Mouse (Mus musculus) midbrain, postnatal 0 days (tissue): ENCODE measurements at regions not wholly inside any gene's neighbourhood (a gene's known extent, or its start where the extent isn't known, plus 50 kb on each side); places are given as distances from the start of the nearest gene placed in this dataset.

ENCODE experiments used
- ATAC-seq: fragments of 200-750 bp; cut with Nextera tagmentation; 2 replicates; pipeline ENCODE4 v1.8.0; 2017; ENCODE audit warnings: moderate number of reproducible peaks, mild to moderate bottlenecking, moderate TSS enrichment, moderate library complexity; ENCODE audit not compliant: low FRiP score
- DNase-seq: peaks from one replicate; pipeline ENCODE4 v3.0.0-alpha.2; 2015; ENCODE audit warnings: low spot score
- H3K27ac ChIP-seq: fragments of 300-500 bp; sonication (generic); 2 replicates; pipeline ENCODE4 v1.5.1; 2014; ENCODE audit warnings: low read depth, mild to moderate bottlenecking, low read length, mixed read lengths
- H3K27me3 ChIP-seq: fragments of 300-500 bp; sonication (generic); 2 replicates; pipeline ENCODE4 v1.6.1; 2014; ENCODE audit warnings: low read length, control low read depth, mixed read lengths; ENCODE audit not compliant: insufficient read depth
- H3K36me3 ChIP-seq: fragments of 300-500 bp; sonication (generic); 2 replicates; pipeline ENCODE4 v1.6.1; 2014; ENCODE audit warnings: low read length, control low read depth, mixed read lengths; ENCODE audit not compliant: insufficient read depth
- H3K4me1 ChIP-seq: fragments of 300-500 bp; sonication (generic); 2 replicates; pipeline ENCODE4 v1.6.1; 2014; ENCODE audit warnings: mild to moderate bottlenecking, control low read depth, antibody characterized with exemption, low read length, mixed read lengths; ENCODE audit not compliant: insufficient read depth
- H3K4me2 ChIP-seq: fragments of 300-500 bp; sonication (generic); 2 replicates; pipeline ENCODE4 v1.6.1; 2014; ENCODE audit warnings: low read depth, mild to moderate bottlenecking, low read length, mixed read lengths; ENCODE audit not compliant: poor library complexity, severe bottlenecking
- H3K4me3 ChIP-seq: fragments of 300-500 bp; sonication (generic); 2 replicates; pipeline ENCODE4 v1.5.1; 2014; ENCODE audit warnings: low read depth, mild to moderate bottlenecking, low read length, moderate library complexity
- H3K9ac ChIP-seq: fragments of 300-500 bp; sonication (generic); replicated peaks from 2 replicates; pipeline ENCODE4 v1.6.1; 2014; ENCODE audit warnings: mild to moderate bottlenecking, low read length, moderate library complexity, mixed read lengths; ENCODE audit not compliant: poor library complexity, severe bottlenecking
- H3K9me3 ChIP-seq: fragments of 300-500 bp; sonication (generic); 2 replicates; pipeline ENCODE4 v1.6.1; 2016; ENCODE audit warnings: low read length, control low read depth
- CTCF ChIP-seq: IDR thresholded peaks from 2 replicates; pipeline ENCODE4 v1.5.1; 2016; ENCODE audit warnings: antibody characterized with exemption, mild to moderate bottlenecking
- WGBS: fragments of 180-500 bp; shearing (Covaris S2); extraction: QIAGEN DNeasy Blood & Tissue Kit; methylation state at CpG from one replicate; pipeline ENCODE4 v1.1.7; 2014; 5-methylcytosine and 5-hydroxymethylcytosine counted together

- TF ChIP-seq CTCF, result no peak
- Histone ChIP-seq H3K9ac (no peak overlapping the region), H3K4me3 (no peak overlapping the region), H3K27me3 (no peaks in the 10 kb centered on the region), H3K9me3 (0 out of 2 replicates have a peak, but pooled peaks cover 6% of the 10 kb centered on the region), H3K4me1 (no peaks in the 10 kb centered on the region), H3K4me2 (no peak overlapping the region), H3K36me3 (no peaks in the 10 kb centered on the region), H3K27ac (no peak overlapping the region)
- no peak for ATAC-seq
- DNase-seq, result no peak
- WGBS, result 96% methylated on average over 2 of the region's 2 CpGs
These were observed 175.0 kb downstream of the Rab11fip4 start for GRCm38 (mm10) chr11:79766036-79766435.

GRCm38 (mm10) chr11:79765396-79765795, 174.4 kb downstream of the Rab11fip4 start:
- Histone ChIP-seq H3K9ac (no peak overlapping the region), H3K27me3 (no peaks in the 10 kb centered on the region), H3K4me1 (no peaks in the 10 kb centered on the region), H3K27ac (no peak overlapping the region), H3K9me3 (0 out of 2 replicates have a peak, but pooled peaks cover 6% of the 10 kb centered on the region), H3K36me3 (no peaks in the 10 kb centered on the region), H3K4me3 (no peak overlapping the region), H3K4me2 (no peak overlapping the region)
- WGBS, result 38% methylated on average over 2 of the region's 2 CpGs
- ATAC-seq (no peak), DNase-seq (no peak)
- TF ChIP-seq CTCF, result no peak

- no peaks in the 10 kb centered on the region for H3K27me3 ChIP-seq
- 83% methylated on average over 6 of the region's 6 CpGs for WGBS
- H3K36me3 ChIP-seq, result no peaks in the 10 kb centered on the region
- no peak for ATAC-seq
- no peak overlapping the region for H3K9ac ChIP-seq
- no peak for TF ChIP-seq CTCF
- H3K9me3 ChIP-seq, result no peaks in the 10 kb centered on the region
- DNase-seq, result no peak
- no peak overlapping the region for H3K27ac ChIP-seq
- no peak overlapping the region for H3K4me2 ChIP-seq
- no peaks in the 10 kb centered on the region for H3K4me1 ChIP-seq
- no peak overlapping the region for H3K4me3 ChIP-seq
These were observed 173.0 kb downstream of the Rab11fip4 start for GRCm38 (mm10) chr11:79764026-79764425.

- Histone ChIP-seq H3K4me2 (no peak overlapping the region), H3K36me3 (no peaks in the 10 kb centered on the region), H3K9me3 (no peaks in the 10 kb centered on the region), H3K27ac (no peak overlapping the region), H3K27me3 (no peaks in the 10 kb centered on the region), H3K4me1 (no peaks in the 10 kb centered on the region), H3K9ac (no peak overlapping the region), H3K4me3 (no peak overlapping the region)
- TF ChIP-seq CTCF, result no peak
- DNase-seq (no peak), ATAC-seq (no peak)
- 98% methylated on average over 2 of the region's 2 CpGs for WGBS
These were observed 171.6 kb downstream of the Rab11fip4 start for GRCm38 (mm10) chr11:79762654-79763053.

- ATAC-seq, result no peak
- 71% methylated on average over 2 of the region's 2 CpGs for WGBS
These were observed 171.0 kb downstream of the Rab11fip4 start for GRCm38 (mm10) chr11:79762027-79762426.

GRCm38 (mm10) chr11:79760533-79760932, 169.5 kb downstream of the Rab11fip4 start:
- Histone ChIP-seq H3K4me3 (no peak overlapping the region), H3K9ac (no peak overlapping the region), H3K4me2 (no peak overlapping the region), H3K36me3 (no peaks in the 10 kb centered on the region), H3K27ac (no peak overlapping the region), H3K9me3 (no peaks in the 10 kb centered on the region), H3K4me1 (no peaks in the 10 kb centered on the region), H3K27me3 (no peaks in the 10 kb centered on the region)
- ATAC-seq (no peak), DNase-seq (no peak)
- no peak for TF ChIP-seq CTCF
- 85% methylated on average over 4 of the region's 4 CpGs for WGBS

More at GRCm38 (mm10) chr11:79762027-79762426, 171.0 kb downstream of the Rab11fip4 start:
- no peak overlapping the region for H3K27ac ChIP-seq
- no peak for DNase-seq
- no peak for TF ChIP-seq CTCF
- H3K27me3 ChIP-seq, result no peaks in the 10 kb centered on the region
- H3K4me3 ChIP-seq, result no peak overlapping the region
- H3K9me3 ChIP-seq, result no peaks in the 10 kb centered on the region
- no peaks in the 10 kb centered on the region for H3K4me1 ChIP-seq
- H3K4me2 ChIP-seq, result no peak overlapping the region
- no peaks in the 10 kb centered on the region for H3K36me3 ChIP-seq
- no peak overlapping the region for H3K9ac ChIP-seq
